Mouse (Mus musculus) CH12.LX (cell line): Measurements from ENCODE around the gene Ppil2. TPM values are rescaled to one million over a fixed set of nuclear protein-coding genes. Genes with fewer than 3 reads are reported as not detected.
A peak's percentile ranks its signal among the peaks of the same experiment; 100 is the strongest.

Experiments
- DNase-seq: peaks from one replicate; pipeline ENCODE4 v3.0.0-alpha.2; 2013; ENCODE audit errors: extremely low read depth
- H3K27ac ChIP-seq: 2 replicates; pipeline ENCODE4 v1.5.1; 2012; ENCODE audit warnings: low read depth, mild to moderate bottlenecking, control low read depth, moderate library complexity; ENCODE audit not compliant: insufficient read depth
- H3K27me3 ChIP-seq: replicated peaks from 2 replicates; pipeline ENCODE3; 2012; ENCODE audit warnings: inconsistent platforms
- H3K36me3 ChIP-seq, 2 experiments: replicated peaks in 1 of 2; 2 replicates each; pipeline versions ENCODE3 to v1.6.1; 2012; ENCODE audit warnings: inconsistent platforms in 1 of 2, low read length in 1 of 2, mild to moderate bottlenecking in 1 of 2, mixed read lengths in 1 of 2, moderate library complexity in 1 of 2; ENCODE audit not compliant: control insufficient read depth in 1 of 2, insufficient read depth in 1 of 2
- H3K4me1 ChIP-seq, 2 experiments: 2 replicates each; pipeline ENCODE4 v1.6.1; 2012; ENCODE audit warnings: inconsistent platforms in 1 of 2, moderate library complexity in 1 of 2; ENCODE audit not compliant: insufficient read depth in 2 of 2, control insufficient read depth in 1 of 2
- H3K4me2 ChIP-seq: 2 replicates; pipeline ENCODE4 v1.6.1; 2012; ENCODE audit warnings: low read depth, mild to moderate bottlenecking, control low read depth; ENCODE audit not compliant: poor library complexity, insufficient read depth, severe bottlenecking
- H3K4me3 ChIP-seq, 3 experiments: fragments of 150-350 bp in 1 of 3; sonication (generic) in 1 of 3; replicated peaks in 1 of 3; 2 replicates each; pipeline versions ENCODE3 to v1.5.1; 2011 to 2012; ENCODE audit warnings: low read depth in 2 of 3, low read length in 2 of 3, mild to moderate bottlenecking in 2 of 3, moderate library complexity in 2 of 3, control low read depth in 1 of 3, improper control_type of control experiment in 1 of 3, inconsistent platforms in 1 of 3, mixed read lengths in 1 of 3; ENCODE audit not compliant: poor library complexity in 1 of 3
- H3K79me2 ChIP-seq: replicated peaks from 2 replicates; pipeline ENCODE4 v1.6.1; 2012; ENCODE audit warnings: mild to moderate bottlenecking, moderate library complexity; ENCODE audit not compliant: control insufficient read depth, poor library complexity, insufficient read depth, severe bottlenecking; ENCODE audit errors: extremely low read depth
- H3K9ac ChIP-seq: 2 replicates; pipeline ENCODE4 v1.6.1; 2012; ENCODE audit warnings: low read depth, mild to moderate bottlenecking, control low read depth, moderate library complexity; ENCODE audit not compliant: insufficient read depth
- H3K9me3 ChIP-seq: replicated peaks from 2 replicates; pipeline ENCODE3; 2012; ENCODE audit warnings: low read length, inconsistent platforms, mixed read lengths
- BHLHE40 ChIP-seq: IDR thresholded peaks from 2 replicates; pipeline ENCODE4 v1.6.1; 2011; ENCODE audit warnings: mild to moderate bottlenecking, low read depth, low read length, improper control_type of control experiment
- CHD2 ChIP-seq: IDR thresholded peaks from 2 replicates; pipeline ENCODE4 v1.6.1; 2011; ENCODE audit warnings: low read length, improper control_type of control experiment
- CTCF ChIP-seq, 2 experiments: IDR thresholded peaks in 1 of 2; conservative IDR thresholded peaks in 1 of 2; 2 replicates each; pipeline ENCODE4 v1.5.1; 2011 to 2012; ENCODE audit warnings: low read depth in 2 of 2, low read length in 2 of 2, improper control_type of control experiment in 1 of 2, inconsistent platforms in 1 of 2, mild to moderate bottlenecking in 1 of 2, moderate library complexity in 1 of 2
- E2F4 ChIP-seq: IDR thresholded peaks from 2 replicates; pipeline ENCODE4 v1.6.1; 2011; ENCODE audit warnings: low read depth, low read length, improper control_type of control experiment; ENCODE audit not compliant: insufficient replicate concordance
- HCFC1 ChIP-seq: IDR thresholded peaks from 2 replicates; pipeline ENCODE4 v1.6.1; 2012; ENCODE audit warnings: low read depth, mild to moderate bottlenecking, inconsistent platforms, low read length, improper control_type of control experiment
- IRF4 ChIP-seq: IDR thresholded peaks from 2 replicates; pipeline ENCODE4 v1.6.1; 2014; ENCODE audit warnings: low read depth, mild to moderate bottlenecking, inconsistent platforms, low read length, improper control_type of control experiment
- MAZ ChIP-seq: IDR thresholded peaks from 2 replicates; pipeline ENCODE4 v1.6.1; 2012; ENCODE audit warnings: low read depth, mild to moderate bottlenecking, inconsistent platforms, low read length, improper control_type of control experiment, moderate library complexity
- MYC ChIP-seq: IDR thresholded peaks from 2 replicates; pipeline ENCODE4 v1.6.1; 2011; ENCODE audit warnings: low read depth, mild to moderate bottlenecking, improper control_type of control experiment, low read length
- POLR2AphosphoS2 ChIP-seq: IDR thresholded peaks from 2 replicates; pipeline ENCODE4 v1.6.1; 2011; ENCODE audit warnings: low read depth, low read length, improper control_type of control experiment
- SMC3 ChIP-seq: IDR thresholded peaks from 2 replicates; pipeline ENCODE4 v1.6.1; 2011; ENCODE audit warnings: low read depth, low read length, improper control_type of control experiment
- UBTF ChIP-seq: IDR thresholded peaks from 2 replicates; pipeline ENCODE4 v1.6.1; 2012; ENCODE audit warnings: low read depth, mild to moderate bottlenecking, inconsistent platforms, low read length, improper control_type of control experiment, moderate library complexity
- USF2 ChIP-seq: conservative IDR thresholded peaks from 2 replicates; pipeline ENCODE4 v1.6.1; 2011; ENCODE audit warnings: low read depth, low read length, improper control_type of control experiment
- ZC3H11A ChIP-seq: IDR thresholded peaks from 2 replicates; pipeline ENCODE4 v1.6.1; 2012; ENCODE audit warnings: low read depth, mild to moderate bottlenecking, inconsistent platforms, low read length, improper control_type of control experiment
- ZMIZ1 ChIP-seq: IDR thresholded peaks from 2 replicates; pipeline ENCODE4 v1.6.1; 2012; ENCODE audit warnings: low read depth, mild to moderate bottlenecking, inconsistent platforms, low read length, improper control_type of control experiment
- ZNF384 ChIP-seq: IDR thresholded peaks from 2 replicates; pipeline ENCODE4 v1.6.1; 2012; ENCODE audit warnings: low read depth, low read length, improper control_type of control experiment, inconsistent platforms
- dilution Hi-C: fragments of 300-500 bp; cut with MboI; formaldehyde crosslinking; loops from 2 replicates; pipeline ENCODE4 v1.14.3; 2020; ENCODE audit warnings: low sequenced_read_pairs; ENCODE audit not compliant: extremely low pct_unique_long_range_greater_than_20kb, extremely low pct_ligation_motif_present
- in situ Hi-C: fragments of 300-500 bp; cut with MboI; formaldehyde crosslinking; loops from 3 replicates; pipeline ENCODE4 v1.14.3; 2019; ENCODE audit warnings: low sequenced_read_pairs, low pct_ligation_motif_present, low pct_unique_long_range_greater_than_20kb, mixed read lengths
- polyA plus RNA-seq: library from polyadenylated mRNA; unstranded; fragments of >175 nt; gene quantifications from 2 replicates; pipeline ENCODE4 v1.2.1, GENCODE M21; 2012; ENCODE audit warnings: low read depth; ENCODE audit not compliant: insufficient read length
- total RNA-seq, 2 experiments: library from RNA; depleted of rRNA; stranded (reverse); fragments of 300-350 nt in 1 of 2; fragments of >200 nt in 1 of 2; gene quantifications; 2 replicates each; pipeline ENCODE4 v1.2.3; 2012 to 2014

The Ppil2 gene
- total and polyA plus RNA-seq, 3 experiments: 82.9 to 102 (median 90.1) TPM

DNA sequence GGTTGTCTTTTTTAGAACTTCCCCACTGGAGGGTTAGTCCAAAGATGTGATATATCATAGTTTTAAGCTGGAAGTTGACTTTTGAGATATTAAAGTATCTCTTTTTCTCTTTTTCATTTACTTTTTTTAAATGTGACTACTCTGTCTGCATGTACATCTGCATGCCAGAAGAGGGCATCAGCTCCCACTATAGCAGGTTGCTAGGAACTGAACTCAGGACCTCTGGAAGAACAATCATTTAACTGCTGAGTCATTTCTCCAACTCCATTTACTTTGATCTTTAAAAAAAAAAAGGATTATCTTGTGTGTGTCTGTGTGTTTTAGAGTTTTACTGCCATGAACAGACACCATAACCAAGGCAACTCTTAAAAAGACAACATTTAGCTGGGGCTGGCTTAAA is 34.2 kb downstream of the Ppil2 start:
- peaks cover 7% of the 10 kb centered on the region for H3K9me3 ChIP-seq
- no peak overlapping the region for H3K9ac ChIP-seq
- in situ Hi-C loops: loop anchor here (10.0 kb wide), 1 partner anchor 152 kb away; no protein-coding TSS in a partner anchor
- H3K79me2 ChIP-seq: no peaks in the 10 kb centered on the region
- no peak overlapping the region for H3K27ac ChIP-seq
- DNase-seq: no peak
- H3K4me3 ChIP-seq: no peak overlapping the region
- H3K36me3 ChIP-seq: peaks cover 5 to 11% of the 10 kb centered on the region in 2 experiments
- H3K4me1 ChIP-seq: peaks cover 7 to 12% of the 10 kb centered on the region in 2 experiments
- TF ChIP-seq E2F4 (no peak), ZNF384 (0 out of 2 replicates have a peak, but pooled peaks have one; percentile 10), ZC3H11A (no peak), MYC (no peak), SMC3 (no peak), CTCF (conservative IDR thresholded peaks at IDR 0.05 in 1 of 2, IDR thresholded peaks at IDR 0.05 in 1 of 2; ENCODE audit: low read depth in 2 of 2, low read length in 2 of 2) (peak in 1 of 2 experiments; percentile 24; a peak in 1 of 4 replicates), MAZ (no peak), ZMIZ1 (no peak)
- TF ChIP-seq, all 38 proteins: peak for 2
- dilution Hi-C loops: no loop called here
- Histone ChIP-seq H3K27me3 (peaks cover 7% of the 10 kb centered on the region), H3K4me2 (no peak overlapping the region)

DNA sequence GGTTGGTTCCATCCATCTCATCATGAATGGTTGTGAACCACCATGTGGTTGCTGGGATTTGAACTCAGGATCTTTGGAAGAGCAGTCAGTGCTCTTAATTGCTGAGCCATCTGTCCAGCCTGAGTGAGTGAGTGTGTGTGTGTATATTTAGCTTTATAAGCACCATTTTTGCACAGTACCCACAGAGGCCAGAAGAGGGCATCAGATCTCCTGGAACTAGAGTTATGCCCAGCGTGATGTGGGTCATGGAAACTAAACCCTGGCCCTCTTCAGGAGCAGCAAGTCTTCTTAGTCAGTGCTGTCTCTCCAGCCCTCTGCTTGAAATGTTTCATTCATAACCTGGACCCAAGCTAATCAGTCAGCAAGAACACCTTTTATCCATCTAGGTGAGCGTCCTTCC is 34.8 kb downstream of the Ppil2 start:
- Histone ChIP-seq H3K79me2 (no peaks in the 10 kb centered on the region), H3K36me3 (peaks cover under 1 to 5% of the 10 kb centered on the region in 2 experiments), H3K27me3 (peaks cover 11% of the 10 kb centered on the region), H3K4me2 (no peak overlapping the region), H3K27ac (no peak overlapping the region), H3K4me1 (peaks cover 7 to 12% of the 10 kb centered on the region in 2 experiments), H3K9ac (no peak overlapping the region), H3K4me3 (no peak overlapping the region), H3K9me3 (peaks cover 7% of the 10 kb centered on the region)
- no peak for TF ChIP-seq USF2
- no peak for TF ChIP-seq MYC
- no peak for TF ChIP-seq POLR2AphosphoS2
- TF ChIP-seq IRF4: no peak
- no peak for TF ChIP-seq ZNF384
- TF ChIP-seq HCFC1: no peak
- no peak for TF ChIP-seq CHD2
- no peak for TF ChIP-seq UBTF
- TF ChIP-seq BHLHE40: no peak
- in situ Hi-C loops (loop anchor here (10.0 kb wide), 1 partner anchor 152 kb away; no protein-coding TSS in a partner anchor), dilution Hi-C loops (no loop called here)
- no peak for DNase-seq
